Mouse (Mus musculus): ENCODE data around the gene Hoxa3. TPM values are rescaled to one million over a fixed set of nuclear protein-coding genes. Genes with fewer than 3 reads are reported as not detected.

Gene Hoxa3
- polyA plus RNA-seq, 1 experiment from 2014 or later: 5.9 TPM

Other genes starting within 250 kb of the Hoxa3 start
- 82.4 TPM for gene Skap2, start 200.8 kb downstream of the Hoxa3 start, polyA plus RNA-seq (2014; fragmentation: Illumina TruSeq; extraction: RNeasy Lipid Tissue Mini Kit (QIAGEN cat#74804); ENCODE audit: low replicate concordance)
- gene Hoxa1, start 55.0 kb downstream of the Hoxa3 start, polyA plus RNA-seq (2014; fragmentation: Illumina TruSeq; extraction: RNeasy Lipid Tissue Mini Kit (QIAGEN cat#74804); ENCODE audit: low replicate concordance): 0.56 TPM
- 2.6 TPM for gene Hoxa2, start 48.5 kb downstream of the Hoxa3 start, polyA plus RNA-seq (2014; fragmentation: Illumina TruSeq; extraction: RNeasy Lipid Tissue Mini Kit (QIAGEN cat#74804); ENCODE audit: low replicate concordance)
- gene 5730596B20Rik, start 35.8 kb downstream of the Hoxa3 start, polyA plus RNA-seq (2014; fragmentation: Illumina TruSeq; extraction: RNeasy Lipid Tissue Mini Kit (QIAGEN cat#74804); ENCODE audit: low replicate concordance): 0.19 TPM
- 3.0 TPM for gene Hoxa4, start 21.6 kb downstream of the Hoxa3 start, polyA plus RNA-seq (2014; fragmentation: Illumina TruSeq; extraction: RNeasy Lipid Tissue Mini Kit (QIAGEN cat#74804); ENCODE audit: low replicate concordance)
- gene Hoxa5, start 8.7 kb downstream of the Hoxa3 start, polyA plus RNA-seq (2014; fragmentation: Illumina TruSeq; extraction: RNeasy Lipid Tissue Mini Kit (QIAGEN cat#74804); ENCODE audit: low replicate concordance): 6.5 TPM
- not detected for gene Hoxa6, start 4.6 kb downstream of the Hoxa3 start, polyA plus RNA-seq (2014; fragmentation: Illumina TruSeq; extraction: RNeasy Lipid Tissue Mini Kit (QIAGEN cat#74804); ENCODE audit: low replicate concordance)
- gene Gm28308, start within 50 bp of the Hoxa3 start, polyA plus RNA-seq (2014; fragmentation: Illumina TruSeq; extraction: RNeasy Lipid Tissue Mini Kit (QIAGEN cat#74804); ENCODE audit: low replicate concordance): not detected
- 0.48 TPM for gene Hoxa7, start 8.5 kb upstream of the Hoxa3 start, polyA plus RNA-seq (2014; fragmentation: Illumina TruSeq; extraction: RNeasy Lipid Tissue Mini Kit (QIAGEN cat#74804); ENCODE audit: low replicate concordance)
- gene Hoxa9, start 17.8 kb upstream of the Hoxa3 start, polyA plus RNA-seq (2014; fragmentation: Illumina TruSeq; extraction: RNeasy Lipid Tissue Mini Kit (QIAGEN cat#74804); ENCODE audit: low replicate concordance): 0.59 TPM
- gene Hoxa10, start 27.5 kb upstream of the Hoxa3 start, polyA plus RNA-seq (2014; fragmentation: Illumina TruSeq; extraction: RNeasy Lipid Tissue Mini Kit (QIAGEN cat#74804); ENCODE audit: low replicate concordance): not detected
- not detected for gene Hoxa11, start 32.5 kb upstream of the Hoxa3 start, polyA plus RNA-seq (2014; fragmentation: Illumina TruSeq; extraction: RNeasy Lipid Tissue Mini Kit (QIAGEN cat#74804); ENCODE audit: low replicate concordance)
- gene Hoxa13, start 47.5 kb upstream of the Hoxa3 start, polyA plus RNA-seq (2014; fragmentation: Illumina TruSeq; extraction: RNeasy Lipid Tissue Mini Kit (QIAGEN cat#74804); ENCODE audit: low replicate concordance): not detected
- gene Evx1, start 100.2 kb upstream of the Hoxa3 start, polyA plus RNA-seq (2014; fragmentation: Illumina TruSeq; extraction: RNeasy Lipid Tissue Mini Kit (QIAGEN cat#74804); ENCODE audit: low replicate concordance): not detected